Mouse (Mus musculus) ES-E14 (cell line): ENCODE results near the gene Cmtm3. TPM values are rescaled to one million over a fixed set of nuclear protein-coding genes. Genes with fewer than 3 reads are reported as not detected.

Experiments
- DNase-seq: peaks from one replicate; pipeline ENCODE4 v3.0.0-alpha.2; 2013; ENCODE audit warnings: low read depth, low spot score
- H3K27ac ChIP-seq: 2 replicates; pipeline ENCODE4 v1.5.1; 2012; ENCODE audit warnings: low read depth, mild to moderate bottlenecking, low read length, moderate library complexity, mixed read lengths; ENCODE audit not compliant: poor library complexity, insufficient read depth, severe bottlenecking
- H3K36me3 ChIP-seq: 2 replicates; pipeline ENCODE4 v1.6.1; 2012; ENCODE audit warnings: mild to moderate bottlenecking, low read length, moderate library complexity, mixed read lengths; ENCODE audit not compliant: control insufficient read depth, poor library complexity, insufficient read depth, severe bottlenecking
- H3K4me1 ChIP-seq, 2 experiments: fragments of 150-350 bp in 1 of 2; sonication (generic) in 1 of 2; 2 replicates each; pipeline ENCODE4 v1.6.1; 2012; ENCODE audit warnings: low read length in 2 of 2, mild to moderate bottlenecking in 1 of 2, mixed read lengths in 1 of 2; ENCODE audit not compliant: control insufficient read depth in 2 of 2, insufficient read depth in 2 of 2, poor library complexity in 1 of 2
- H3K4me3 ChIP-seq, 2 experiments: fragments of 150-350 bp in 1 of 2; sonication (generic) in 1 of 2; 2 replicates each; pipeline ENCODE4 v1.5.1; 2012; ENCODE audit warnings: low read length in 2 of 2, low read depth in 1 of 2, mild to moderate bottlenecking in 1 of 2, mixed read lengths in 1 of 2; ENCODE audit not compliant: insufficient read depth in 1 of 2, poor library complexity in 1 of 2, severe bottlenecking in 1 of 2
- H3K9ac ChIP-seq: 2 replicates; pipeline ENCODE4 v1.6.1; 2012; ENCODE audit warnings: low read depth, mild to moderate bottlenecking, low read length, mixed read lengths; ENCODE audit not compliant: poor library complexity, insufficient read depth, severe bottlenecking
- H3K9me3 ChIP-seq: fragments of 150-350 bp; sonication (generic); 2 replicates; pipeline ENCODE4 v1.6.1; 2012; ENCODE audit warnings: low read depth, mild to moderate bottlenecking, low read length; ENCODE audit not compliant: control insufficient read depth, insufficient read depth
- CHD2 ChIP-seq: IDR thresholded peaks from 2 replicates; pipeline ENCODE4 v1.6.1; 2014; ENCODE audit warnings: mild to moderate bottlenecking, low read depth, low read length, inconsistent platforms
- HCFC1 ChIP-seq: IDR thresholded peaks from 2 replicates; pipeline ENCODE4 v1.6.1; 2012; ENCODE audit warnings: low read length, inconsistent platforms, borderline replicate concordance; ENCODE audit not compliant: insufficient read depth
- MAFK ChIP-seq: IDR thresholded peaks from 2 replicates; pipeline ENCODE4 v1.6.1; 2014; ENCODE audit warnings: mild to moderate bottlenecking, low read depth, low read length, inconsistent platforms; ENCODE audit not compliant: insufficient read depth
- ZC3H11A ChIP-seq: IDR thresholded peaks from 2 replicates; pipeline ENCODE4 v1.6.1; 2012; ENCODE audit warnings: low read depth, mild to moderate bottlenecking, inconsistent platforms, low read length, borderline replicate concordance
- ZNF384 ChIP-seq: IDR thresholded peaks from 2 replicates; pipeline ENCODE4 v1.6.1; 2012; ENCODE audit warnings: low read depth, low read length, inconsistent platforms
- in situ Hi-C, 2 experiments: fragments of 600-800 bp; cut with MboI; formaldehyde crosslinking; loops; one replicate each; pipeline ENCODE4 v1.15.1; 2025; ENCODE audit warnings: low sequenced_read_pairs in 2 of 2, inconsistent platforms in 1 of 2; ENCODE audit not compliant: unreplicated experiment in 2 of 2
- total RNA-seq: library from RNA; depleted of rRNA; stranded (reverse); fragments of 300-350 nt; gene quantifications from 2 replicates; pipeline ENCODE4 v1.2.3, GENCODE M21; 2012

Gene Cmtm3
- total RNA-seq, 1 experiment: 12.6 TPM

- Histone ChIP-seq H3K27ac (no peak overlapping the region), H3K4me3 (no peak overlapping the region), H3K36me3 (0 out of 2 replicates have a peak, but pooled peaks cover 3% of the 10 kb centered on the region), H3K9ac (no peak overlapping the region), H3K9me3 (no peaks in the 10 kb centered on the region), H3K4me1 (peaks cover 3 to 16% of the 10 kb centered on the region in 2 experiments; a peak in 3 of 4 replicates)
- no peak for DNase-seq
- in situ Hi-C loops: no loop called here
- TF ChIP-seq MAFK: no peak
- no peak for TF ChIP-seq ZNF384
- no peak for TF ChIP-seq HCFC1
- TF ChIP-seq ZC3H11A: no peak
- no peak for TF ChIP-seq CHD2
These were observed 51.0 kb downstream of the Cmtm3 start for GRCm38 (mm10) chr8:104390245-104390644.

GRCm38 (mm10) chr8:104393139-104393538, 53.9 kb downstream of the Cmtm3 start:
- Histone ChIP-seq H3K9ac (no peak overlapping the region), H3K9me3 (no peaks in the 10 kb centered on the region), H3K4me3 (no peak overlapping the region), H3K27ac (no peak overlapping the region), H3K4me1 (peaks cover 0 to 6% of the 10 kb centered on the region in 2 experiments; a peak in 2 of 4 replicates), H3K36me3 (0 out of 2 replicates have a peak, but pooled peaks cover 3% of the 10 kb centered on the region)
- in situ Hi-C loops: no loop called here
- TF ChIP-seq ZC3H11A (no peak), HCFC1 (no peak), MAFK (peak; percentile 74; the same call in 1 of the 2 replicates), ZNF384 (no peak), CHD2 (no peak)
- no peak for DNase-seq

- H3K9me3 ChIP-seq: no peaks in the 10 kb centered on the region
- in situ Hi-C loops: no loop called here
- H3K9ac ChIP-seq: no peak overlapping the region
- H3K4me3 ChIP-seq: no peak overlapping the region
- TF ChIP-seq ZNF384: no peak
- H3K27ac ChIP-seq: no peak overlapping the region
- no peak for DNase-seq
- H3K4me1 ChIP-seq: peaks cover 0 to 6% of the 10 kb centered on the region in 2 experiments; a peak in 2 of 4 replicates
- 0 out of 2 replicates have a peak, but pooled peaks cover 3% of the 10 kb centered on the region for H3K36me3 ChIP-seq
These were observed 54.6 kb downstream of the Cmtm3 start for GRCm38 (mm10) chr8:104393767-104394166.

DNA sequence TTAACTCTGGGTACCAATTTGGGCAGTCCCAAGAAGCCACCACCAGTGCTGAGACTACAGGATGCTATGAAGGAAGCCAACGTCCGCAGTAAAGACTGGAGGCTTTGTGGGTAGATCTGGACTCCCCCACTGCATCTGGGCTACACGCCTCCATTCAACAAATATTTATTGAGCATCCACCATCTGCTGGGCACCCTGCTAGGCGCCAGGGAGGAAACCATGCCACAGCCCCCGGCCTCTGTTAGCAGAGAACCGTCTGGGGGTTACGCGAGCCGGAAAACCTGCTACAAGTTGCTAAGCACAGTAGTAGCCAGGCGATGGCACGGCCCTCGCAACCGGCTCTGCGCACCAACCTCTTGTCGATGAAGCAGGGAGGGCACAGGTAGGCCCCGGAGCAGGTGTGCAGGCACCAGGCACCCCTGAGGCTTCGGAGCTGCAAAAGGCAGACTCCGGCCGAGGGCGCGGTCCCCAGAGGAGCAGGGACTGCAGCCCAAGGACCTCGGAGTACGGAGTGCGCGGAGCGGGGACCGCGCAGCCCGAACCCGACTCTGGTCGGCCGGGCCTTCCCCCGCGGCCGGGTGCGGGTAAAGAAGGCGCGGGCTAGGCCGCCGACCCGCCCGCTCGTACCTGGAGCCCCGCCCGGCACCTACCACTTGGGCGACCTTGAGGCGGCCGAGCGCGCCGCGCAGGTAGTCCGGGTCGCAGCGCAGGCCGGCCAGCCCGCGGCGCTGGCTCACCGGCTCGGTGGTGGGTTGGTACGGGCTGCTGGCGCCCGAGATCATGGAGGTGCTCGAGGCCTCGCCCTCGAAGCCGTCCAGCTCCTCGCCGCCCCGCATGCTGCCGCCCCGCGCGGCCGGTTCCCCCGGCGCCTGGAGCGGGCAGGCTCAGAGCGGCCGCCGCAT, 55.8 kb downstream of the Cmtm3 start:
- 0 out of 2 replicates have a peak, but pooled peaks cover 3% of the 10 kb centered on the region for H3K36me3 ChIP-seq
- H3K9ac ChIP-seq: peak overlapping the region; percentile 89
- TF ChIP-seq MAFK (no peak), ZNF384 (no peak), CHD2 (no peak), HCFC1 (no peak), ZC3H11A (no peak)
- H3K4me3 ChIP-seq: peak overlapping the region; percentile 95 to 96
- in situ Hi-C loops: no loop called here
- no peaks in the 10 kb centered on the region for H3K9me3 ChIP-seq
- peaks cover 0 to 6% of the 10 kb centered on the region in 2 experiments; a peak in 2 of 4 replicates for H3K4me1 ChIP-seq
- no peak overlapping the region for H3K27ac ChIP-seq
- no peak for DNase-seq
